Mouse (Mus musculus): ENCODE data around the gene Ddhd1.

- TF ChIP-seq CTCF (IDR thresholded peaks at IDR 0.05; ENCODE audit: extremely low read depth, insufficient read length, insufficient replicate concordance, low read depth, low read length), result no peak
- no peak for TF ChIP-seq POLR2A (IDR thresholded peaks at IDR 0.05; ENCODE audit: low read depth, low read length)
Measured at GRCm38 (mm10) chr14:45544026-45544425, 113.9 kb downstream of the Ddhd1 start.
